Mouse (Mus musculus) brain, embryonic 14.5 days (tissue): ENCODE data around the gene Ndufaf1. TPM values are rescaled to one million over a fixed set of nuclear protein-coding genes. Genes with fewer than 3 reads are reported as not detected.
"Not testable (repeated sequence)": the region's sequence is repeated elsewhere in the genome, so short reads cannot be mapped to it uniquely, and the experiment has no call there.

Experiments
- DNase-seq: peaks from one replicate; pipeline ENCODE4 v3.0.0-alpha.2; 2011; ENCODE audit warnings: low read depth
- CTCF ChIP-seq: fragments of 200-500 bp; IDR thresholded peaks from 2 replicates; pipeline ENCODE4 v1.5.1; 2012; ENCODE audit warnings: inconsistent platforms, mild to moderate bottlenecking, moderate library complexity, borderline replicate concordance; ENCODE audit not compliant: insufficient read depth, insufficient read length; ENCODE audit errors: extremely low read depth
- POLR2A ChIP-seq: fragments of 200-500 bp; IDR thresholded peaks from 2 replicates; pipeline ENCODE4 v1.6.1; 2012; ENCODE audit warnings: mild to moderate bottlenecking, inconsistent platforms, borderline replicate concordance; ENCODE audit not compliant: poor library complexity, insufficient read depth, insufficient read length, severe bottlenecking; ENCODE audit errors: extremely low read depth
- polyA plus RNA-seq: library from polyadenylated mRNA; depleted of rRNA; stranded (reverse); fragments of >200 nt; gene quantifications from 2 replicates; pipeline ENCODE4 v1.2.3, GENCODE M21; 2012; rRNA removed

Ndufaf1 gene
- polyA plus RNA-seq, 1 experiment = 14.3 TPM

DNA sequence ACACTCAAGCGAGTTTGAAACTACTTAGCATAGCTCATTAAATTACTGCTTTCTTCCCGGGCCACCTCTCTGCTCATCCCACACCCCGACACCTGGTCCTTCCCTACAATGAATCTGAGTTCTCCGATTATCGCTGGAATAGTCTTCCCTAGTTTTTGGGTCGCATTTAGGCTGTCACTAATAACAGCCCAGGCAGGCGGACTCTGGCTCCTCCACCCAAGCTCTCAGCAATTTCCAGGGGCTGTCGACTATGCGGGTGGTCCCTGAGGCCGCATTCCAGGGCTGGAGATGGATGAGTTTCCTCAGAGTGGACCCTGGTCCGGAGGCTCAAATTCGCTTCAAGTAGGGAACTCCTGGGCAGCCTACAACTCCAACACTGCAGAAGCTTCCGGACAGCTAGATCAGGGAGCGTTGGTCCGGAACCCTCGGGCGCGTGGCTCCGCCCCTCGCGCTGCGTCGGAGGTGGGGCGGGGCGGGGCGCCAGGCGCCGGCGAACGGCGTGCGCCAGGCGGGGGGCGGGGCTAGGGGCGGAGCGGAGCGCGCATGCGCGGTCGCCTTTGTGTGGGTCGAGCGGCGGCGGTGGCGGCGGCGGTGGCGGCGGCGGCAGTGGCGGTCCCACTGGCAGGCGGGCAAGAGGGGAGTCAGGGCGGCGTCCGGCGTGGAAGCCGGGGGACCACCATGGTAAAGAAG, 12.0 kb upstream of the Ndufaf1 start, which contains the start of gene Rtf1:
Gene Rtf1, plus strand, starts transcription at position 544 of the 690 bp plus-strand sequence.
- TF ChIP-seq CTCF (no peak), POLR2A (peak; percentile 85)
- DNase-seq = peak; percentile 93

DNA sequence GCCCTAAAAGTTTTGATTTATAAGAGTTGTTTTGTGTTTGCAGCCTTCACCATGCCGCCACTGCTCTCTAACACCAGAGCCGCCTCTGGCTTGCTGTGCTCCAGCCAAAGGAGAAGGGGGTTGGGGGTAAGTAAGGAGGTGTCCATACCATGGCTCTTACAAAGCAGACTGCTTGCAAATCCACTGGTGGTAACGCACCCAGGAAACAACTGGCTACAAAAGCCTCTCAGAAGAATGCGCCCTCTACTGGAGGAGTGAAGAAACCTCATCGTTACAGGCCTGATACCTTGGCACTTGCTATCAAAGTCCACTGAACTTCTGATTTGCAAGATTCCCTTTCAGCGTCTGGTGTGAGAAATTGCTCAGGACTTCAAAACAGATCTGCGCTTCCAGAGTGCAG, 6.4 kb upstream of the Ndufaf1 start:
- TF ChIP-seq CTCF (peak; percentile 50; the same call in 1 of the 2 replicates), POLR2A (no peak)
- DNase-seq = peak; percentile 9

DNA sequence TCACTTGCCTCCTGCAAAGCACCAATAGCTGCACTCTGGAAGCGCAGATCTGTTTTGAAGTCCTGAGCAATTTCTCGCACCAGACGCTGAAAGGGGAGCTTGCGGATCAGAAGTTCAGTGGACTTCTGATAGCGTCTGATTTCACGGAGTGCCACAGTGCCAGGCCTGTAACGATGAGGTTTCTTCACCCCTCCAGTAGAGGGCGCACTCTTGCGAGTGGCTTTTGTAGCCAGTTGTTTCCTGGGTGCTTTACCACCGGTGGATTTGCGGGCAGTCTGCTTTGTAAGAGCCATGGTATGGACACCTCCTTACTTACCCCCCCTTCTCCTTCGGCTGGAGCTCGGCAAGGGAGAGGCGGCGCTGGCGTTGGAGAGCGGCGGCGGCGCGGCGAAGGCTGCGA, 3.1 kb upstream of the Ndufaf1 start:
- DNase-seq = not testable (repeated sequence)

DNA sequence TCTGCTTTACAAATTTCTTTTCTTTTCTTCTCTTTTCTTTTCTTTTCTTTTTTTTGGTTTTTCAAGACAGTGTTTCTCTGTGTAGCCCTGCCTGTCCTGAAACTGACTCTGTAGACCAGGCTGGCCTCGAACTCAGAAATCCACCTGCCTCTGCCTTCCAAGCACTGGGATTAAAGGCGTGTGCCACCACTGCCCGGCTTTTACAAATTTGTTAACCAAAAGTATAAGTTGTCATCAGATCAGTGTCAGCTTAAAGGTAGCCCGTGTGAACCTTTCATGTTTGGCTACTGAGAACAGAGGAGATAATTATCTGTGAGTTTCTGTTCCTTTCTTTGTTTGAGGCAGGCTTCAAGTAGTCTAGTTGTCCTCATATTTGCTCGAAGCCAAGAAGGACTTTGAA, 18.4 kb downstream of the Ndufaf1 start:
- no peak for DNase-seq
- TF ChIP-seq POLR2A = no peak
- no peak for TF ChIP-seq CTCF

DNA sequence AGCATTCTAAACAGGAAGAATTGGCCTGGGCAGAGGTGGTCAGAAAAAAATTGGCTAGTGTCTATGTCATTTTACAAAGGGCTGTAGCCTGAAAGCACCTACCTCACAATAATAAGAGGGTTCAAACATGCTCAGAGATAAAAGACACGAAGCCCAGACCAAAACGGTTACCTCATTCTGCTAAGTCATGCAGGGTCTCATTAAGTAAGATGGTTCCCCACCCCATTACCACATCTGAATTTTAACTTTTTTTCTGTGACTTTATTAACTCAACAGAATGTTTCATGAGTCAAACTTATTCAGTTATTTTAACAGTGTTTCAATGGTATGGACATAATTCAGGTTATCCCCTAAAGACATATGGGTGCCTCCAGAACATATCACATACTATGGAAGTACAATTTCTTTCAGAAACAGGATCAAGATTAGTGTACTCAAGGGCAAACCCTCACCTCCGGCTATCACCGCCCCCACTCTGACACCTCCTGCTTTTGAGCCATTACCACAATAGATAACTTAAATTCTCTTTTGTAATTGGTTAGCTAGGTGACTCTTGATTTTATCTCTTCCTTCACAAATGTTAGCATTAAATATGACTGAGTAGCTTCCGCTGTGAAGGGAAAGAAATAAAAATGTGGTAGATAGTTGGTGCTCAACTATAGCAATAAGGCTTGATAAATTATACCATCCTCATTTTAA, 21.3 kb downstream of the Ndufaf1 start:
- DNase-seq = no peak
- no peak for TF ChIP-seq CTCF
- TF ChIP-seq POLR2A = no peak

DNA sequence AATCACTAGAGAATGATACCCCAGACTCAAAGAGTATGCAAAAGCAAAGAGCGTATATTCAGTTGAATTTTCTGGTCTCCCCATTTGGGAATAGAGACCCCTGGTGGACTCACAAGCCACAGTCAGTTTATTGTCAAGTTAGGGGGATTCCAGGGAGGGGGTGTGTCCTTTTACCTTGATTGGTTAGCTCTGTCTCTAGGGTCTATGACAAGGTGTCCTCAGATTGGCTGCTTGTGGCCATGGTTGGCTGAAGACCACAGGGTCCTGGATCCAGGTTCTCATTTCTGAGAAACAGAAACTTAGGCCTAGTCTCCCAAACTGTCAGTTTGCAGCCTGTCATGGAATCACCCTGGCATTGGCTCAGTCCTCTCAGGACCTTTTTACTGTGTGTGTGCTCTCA, 25.8 kb downstream of the Ndufaf1 start:
- TF ChIP-seq POLR2A = no peak
- no peak for TF ChIP-seq CTCF
- peak; percentile 3 for DNase-seq

DNA sequence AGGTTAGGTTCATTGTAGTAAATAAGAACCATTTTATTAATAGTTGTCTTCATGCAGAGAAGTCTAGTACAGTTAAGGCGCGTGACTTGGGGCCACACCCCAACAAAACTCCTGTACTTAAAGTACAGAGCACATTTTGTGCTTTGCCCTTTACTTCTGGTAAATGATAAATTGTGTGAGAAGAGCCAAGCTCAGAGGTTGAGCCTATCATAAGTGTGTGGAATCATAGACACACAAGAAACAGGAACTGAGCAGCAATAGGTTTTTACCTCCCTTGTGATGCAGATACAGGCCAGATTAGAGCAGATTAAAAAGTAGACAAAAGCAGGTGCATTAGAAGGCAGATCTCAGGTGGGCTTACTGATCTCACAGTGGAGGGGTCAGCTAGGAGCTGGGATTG, 41.3 kb downstream of the Ndufaf1 start:
- DNase-seq = no peak
- TF ChIP-seq CTCF = no peak
- no peak for TF ChIP-seq POLR2A

DNA sequence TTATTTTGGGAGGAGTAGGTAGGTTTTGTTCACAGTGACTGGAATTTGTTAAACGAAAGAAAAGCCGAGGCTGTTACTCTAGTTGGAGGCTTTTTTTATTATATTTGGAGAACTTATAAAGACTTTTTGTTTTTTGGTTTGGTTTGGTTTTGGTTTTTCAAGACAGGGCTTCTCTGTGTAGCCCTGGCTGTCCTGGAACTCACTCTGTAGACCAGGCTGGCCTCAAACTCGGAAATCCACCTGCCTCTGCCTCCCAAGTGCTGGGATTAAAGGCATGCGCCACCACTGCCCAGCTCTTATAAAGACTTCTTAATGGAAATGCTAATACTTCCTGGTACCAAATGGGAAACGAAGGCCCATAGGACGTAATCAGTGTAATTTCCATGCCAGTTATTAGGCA, 43.6 kb downstream of the Ndufaf1 start:
- DNase-seq = not testable (repeated sequence)

DNA sequence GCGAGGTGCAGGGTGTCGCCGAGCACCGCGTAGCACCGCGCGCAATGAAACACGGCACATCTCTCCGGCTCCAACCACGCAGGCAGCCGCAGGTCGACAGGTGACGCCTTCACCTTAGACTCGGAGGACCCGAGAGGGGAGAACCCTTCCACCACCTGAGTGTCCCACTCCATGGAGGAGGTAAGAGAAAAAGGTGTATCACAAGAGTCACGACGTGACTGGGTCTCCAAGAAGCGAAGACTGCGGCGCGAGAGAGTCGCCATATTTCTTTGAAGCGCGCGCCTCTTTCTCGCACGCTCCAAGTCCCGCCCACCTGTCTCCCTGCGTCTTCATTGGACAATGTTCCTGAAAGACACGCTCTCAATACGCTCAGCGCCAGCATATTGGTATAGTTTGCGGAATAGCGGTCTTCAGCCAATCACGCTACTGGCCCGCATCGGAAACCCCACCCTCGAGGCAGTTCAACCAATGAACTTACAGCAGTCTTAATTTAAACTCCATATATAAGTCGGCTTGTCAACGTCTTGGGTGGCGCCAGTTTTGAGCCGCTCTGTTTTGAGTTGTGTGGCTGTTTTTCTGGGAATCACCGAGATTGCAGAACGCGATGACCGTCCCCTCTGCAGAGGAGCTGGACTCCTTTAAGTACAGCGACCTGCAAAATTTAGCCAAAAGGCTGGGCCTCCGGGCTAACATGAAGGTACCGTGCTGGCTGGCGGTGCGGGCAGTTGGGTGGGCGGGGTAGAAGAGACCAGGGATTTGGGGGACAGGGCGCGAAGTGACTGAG, 44.2 kb downstream of the Ndufaf1 start, which contains the start of the genes Nusap1 and Oip5:
Gene Nusap1, plus strand, starts transcription at position 100 of the 784 bp plus-strand sequence.
Gene Oip5, minus strand, starts transcription at position 271 of the 784 bp plus-strand sequence.
- peak; percentile 12; the same call in 1 of the 2 replicates for TF ChIP-seq POLR2A
- no peak for TF ChIP-seq CTCF
- peak; percentile 99 for DNase-seq

DNA sequence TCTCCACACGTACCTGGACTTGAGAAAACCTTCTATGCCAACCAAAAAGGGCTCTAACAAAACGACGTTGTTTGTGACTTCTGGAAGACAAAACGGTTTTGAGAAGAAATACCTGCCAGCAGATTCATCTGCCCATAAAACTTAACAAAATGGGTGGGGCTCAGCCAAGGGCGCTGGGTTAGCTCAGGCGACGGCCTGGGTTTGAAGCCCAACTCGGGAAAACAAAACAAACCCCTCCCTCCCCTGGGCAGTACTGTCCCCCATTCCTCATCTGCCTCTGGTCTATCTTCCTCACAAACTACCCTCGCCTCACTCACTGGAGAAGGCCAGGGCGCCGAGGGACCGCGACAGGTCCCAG, 44.8 kb downstream of the Ndufaf1 start:
- no peak for DNase-seq
- TF ChIP-seq POLR2A = no peak
- no peak for TF ChIP-seq CTCF

DNA sequence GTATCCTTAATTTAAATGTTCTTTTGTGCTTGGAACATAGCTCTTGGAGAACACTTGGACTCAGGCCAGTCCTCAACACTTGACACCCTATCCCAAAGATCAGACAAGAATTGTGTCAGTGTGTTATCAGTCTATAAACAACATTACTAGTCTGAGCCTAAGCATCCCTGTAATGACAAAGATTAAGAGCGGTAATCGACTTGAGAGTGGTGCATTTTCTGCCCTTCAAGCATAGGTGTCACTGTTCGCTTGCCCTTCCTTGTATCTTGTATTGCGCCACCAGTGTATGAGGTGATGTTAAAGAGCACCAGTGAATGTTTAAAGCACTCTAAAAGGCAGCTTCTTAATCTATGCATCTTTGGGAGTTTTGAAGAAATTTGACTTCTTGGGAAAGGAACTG, 55.6 kb downstream of the Ndufaf1 start:
- TF ChIP-seq CTCF = no peak
- no peak for TF ChIP-seq POLR2A

More for the DNA sequence above, 55.6 kb downstream of the Ndufaf1 start:
- no peak for DNase-seq

Other genes with a start within 250 kb of the Ndufaf1 start
- 11.9 and 15.2 TPM in 2 replicates for gene Ino80, start 185.1 kb downstream of the Ndufaf1 start, polyA plus RNA-seq
- gene Exd1, start 115.2 kb downstream of the Ndufaf1 start, polyA plus RNA-seq = 0.32 and 0.44 TPM in 2 replicates
- 63.6 and 67.7 TPM in 2 replicates for gene Chp1, start 115.1 kb downstream of the Ndufaf1 start, polyA plus RNA-seq
- gene Nusap1, start 44.5 kb downstream of the Ndufaf1 start, polyA plus RNA-seq = 14.7 and 19.5 TPM in 2 replicates
- 6.6 and 12.6 TPM in 2 replicates for gene Oip5, start 44.4 kb downstream of the Ndufaf1 start, polyA plus RNA-seq
- gene Rtf1, start 12.2 kb upstream of the Ndufaf1 start, polyA plus RNA-seq = 32.2 and 47.3 TPM in 2 replicates
- gene Itpka, start 79.5 kb upstream of the Ndufaf1 start, polyA plus RNA-seq = 0.42 and 0.68 TPM in 2 replicates
- 3.3 and 3.8 TPM in 2 replicates for gene Ltk, start 97.6 kb upstream of the Ndufaf1 start, polyA plus RNA-seq
- gene Rpap1, start 124.7 kb upstream of the Ndufaf1 start, polyA plus RNA-seq = 24.7 and 25.8 TPM in 2 replicates
- gene Tyro3, start 134.9 kb upstream of the Ndufaf1 start, polyA plus RNA-seq = 33.0 and 40.9 TPM in 2 replicates
- 22.7 and 31.0 TPM in 2 replicates for gene Mga, start 234.4 kb upstream of the Ndufaf1 start, polyA plus RNA-seq